In genomic region chr9:88361211-88361909, GRCm38 (mm10) we compare ENCODE assay signal across 9 mouse cellular contexts. TPM values are rescaled to one million over a fixed set of nuclear protein-coding genes. Genes with fewer than 3 reads are reported as not detected.
A peak's percentile ranks its signal among the peaks of the same experiment; 100 is the strongest.
DNase-seq lines count a peak whose midpoint lies in the region; ATAC-seq and TF ChIP-seq lines count a peak whose summit lies in the region.
"Had no signal": no experiment of that assay in that cellular context is flagged by ENCODE, and none has a peak within 500 bp of the region (broad histone marks: within the 10 kb centered on the region; RNA-seq: fewer than 3 reads in every experiment).

No protein-coding gene starts in this region.

- intact Hi-C loops in heart, postnatal 14 days (cut with DNase I), result loop anchor here (5.0 kb wide), 1 partner anchor 34 kb away; the partner anchor contains the start of gene Nt5e

- TF ChIP-seq POLR2A in cerebellum, adult 2 months (IDR thresholded peaks at IDR 0.05; ENCODE audit: borderline replicate concordance, insufficient read depth, low read length), result no peak

- no peak for DNase-seq in hindbrain, embryonic 10.5 days (ENCODE audit: low spot score)
- DNase-seq in adrenal gland, postnatal 14 days, result peak; percentile 62
- DNase-seq in heart, postnatal 14 days, result peak; percentile 44 to 46
- no peak for DNase-seq in MN1 (ENCODE audit: low spot score)
- DNase-seq in right cerebral cortex, adult 2 months (ENCODE audit: low spot score in 2 of 2), result no peak
- no peak for DNase-seq in cerebellum, adult 2 months
- DNase-seq: layer of hippocampus, adult 9-11 months had no signal

- no peak for TF ChIP-seq CTCF in cerebellum, adult 2 months (IDR thresholded peaks at IDR 0.05; ENCODE audit: borderline replicate concordance, insufficient read depth, low read depth, low read length)

- peaks cover 9% of the 10 kb centered on the region for H3K4me1 ChIP-seq in hindbrain, embryonic 16.5 days (ENCODE audit: control insufficient read depth, insufficient read depth, low read depth, low read length)
- H3K4me1 ChIP-seq in hindbrain, embryonic 10.5 days (replicated peaks), result peaks cover 12% of the 10 kb centered on the region; the same call in 1 of the 2 replicates
- 0 out of 2 replicates have a peak, but pooled peaks cover 2% of the 10 kb centered on the region for H3K4me1 ChIP-seq in lung, embryonic 16.5 days (replicated peaks; ENCODE audit: control insufficient read depth, insufficient read depth, low read length)
- H3K4me1 ChIP-seq in cerebellum, adult 2 months (ENCODE audit: control insufficient read depth, insufficient read depth, low read length), result peaks cover 10% of the 10 kb centered on the region

- 75% methylated on average over 14 of the region's 14 CpGs for WGBS in hindbrain, embryonic 16.5 days
- WGBS in hindbrain, embryonic 10.5 days, result 80% methylated on average over 14 of the region's 14 CpGs
- WGBS in lung, embryonic 16.5 days, result 63% methylated on average over 14 of the region's 14 CpGs
- WGBS in cerebellum, adult 2 months, result 71% methylated on average over 14 of the region's 14 CpGs

- H3K9ac ChIP-seq in hindbrain, embryonic 16.5 days (ENCODE audit: low read depth, low read length), result no peak overlapping the region
- no peak overlapping the region for H3K9ac ChIP-seq in lung, embryonic 16.5 days (ENCODE audit: low read length)

- no peak overlapping the region for H3K4me2 ChIP-seq in hindbrain, embryonic 16.5 days (ENCODE audit: low read length)
- H3K4me2 ChIP-seq in lung, embryonic 16.5 days (ENCODE audit: low read depth, low read length), result no peak overlapping the region

- H3K27me3 ChIP-seq in hindbrain, embryonic 16.5 days (replicated peaks; ENCODE audit: control insufficient read depth, insufficient read depth, low read length), result no peaks in the 10 kb centered on the region
- no peaks in the 10 kb centered on the region for H3K27me3 ChIP-seq in hindbrain, embryonic 10.5 days (ENCODE audit: insufficient read depth, poor library complexity, severe bottlenecking)
- no peaks in the 10 kb centered on the region for H3K27me3 ChIP-seq in lung, embryonic 16.5 days (ENCODE audit: control insufficient read depth, insufficient read depth, low read depth, low read length)
- no peaks in the 10 kb centered on the region for H3K27me3 ChIP-seq in cerebellum, adult 2 months (ENCODE audit: control insufficient read depth, insufficient read depth, low read length)

- ATAC-seq in hindbrain, embryonic 16.5 days, result 0 out of 2 replicates have a peak, but pooled peaks have one; percentile 2
- no peak for ATAC-seq in lung, embryonic 16.5 days (ENCODE audit: low read depth)

- H3K4me3 ChIP-seq in hindbrain, embryonic 16.5 days (ENCODE audit: low read length), result no peak overlapping the region
- H3K4me3 ChIP-seq in hindbrain, embryonic 10.5 days, result no peak overlapping the region
- no peak overlapping the region for H3K4me3 ChIP-seq in lung, embryonic 16.5 days (ENCODE audit: low read length)
- no peak overlapping the region for H3K4me3 ChIP-seq in cerebellum, adult 2 months (replicated peaks; ENCODE audit: insufficient read depth, low read depth, low read length)

- no peak overlapping the region for H3K27ac ChIP-seq in hindbrain, embryonic 16.5 days (ENCODE audit: low read depth, low read length)
- no peak overlapping the region for H3K27ac ChIP-seq in hindbrain, embryonic 10.5 days
- H3K27ac ChIP-seq in lung, embryonic 16.5 days (ENCODE audit: low read length), result peak overlapping the region; percentile 4; the same call in 1 of the 2 replicates
- no peak overlapping the region for H3K27ac ChIP-seq in cerebellum, adult 2 months (ENCODE audit: insufficient read depth, low read length)

- H3K9me3 ChIP-seq in hindbrain, embryonic 16.5 days (ENCODE audit: control insufficient read depth, low read length), result no peaks in the 10 kb centered on the region
- no peaks in the 10 kb centered on the region for H3K9me3 ChIP-seq in hindbrain, embryonic 10.5 days
- H3K9me3 ChIP-seq in lung, embryonic 16.5 days (ENCODE audit: control insufficient read depth, low read length), result no peaks in the 10 kb centered on the region

- no peaks in the 10 kb centered on the region for H3K36me3 ChIP-seq in hindbrain, embryonic 16.5 days (ENCODE audit: control insufficient read depth, insufficient read depth, low read length)
- no peaks in the 10 kb centered on the region for H3K36me3 ChIP-seq in hindbrain, embryonic 10.5 days
- H3K36me3 ChIP-seq in lung, embryonic 16.5 days (ENCODE audit: control insufficient read depth, insufficient read depth, low read length), result no peaks in the 10 kb centered on the region

RNA-seq across cellular contexts. Expression of gene Nt5e, which starts 34.4 kb away (rescaled TPM):
- polyA plus RNA-seq in hindbrain, embryonic 16.5 days (2015; fragmentation: Nextera tagmentation; extraction: Ambion mirVana), result 1.3 and 2.1 TPM in 2 replicates
- 0.95 and 1.3 TPM in 2 replicates for polyA plus RNA-seq in hindbrain, embryonic 10.5 days (2016; fragmentation: Nextera tagmentation; extraction: Ambion mirVana)
- total RNA-seq in adrenal gland, postnatal 14 days (2021), result 15.7 and 15.9 TPM in 2 replicates
- 10 to 100 TPM; 15.1 to 15.5 TPM for total RNA-seq in heart, postnatal 14 days (2021)
- 3.3 and 3.4 TPM in 2 replicates for polyA plus RNA-seq in lung, embryonic 16.5 days (2015; fragmentation: Nextera tagmentation; extraction: Ambion mirVana)
- polyA plus RNA-seq in cerebellum, adult 2 months (2012; rRNA removed), result 3.8 and 4.6 TPM in 2 replicates

Comparison
In these comparisons a context has a peak if more than half of its experiments do, and no peak if none do; other contexts are left out.
1. DNase-seq: peak in adrenal gland, postnatal 14 days (single experiment) and heart, postnatal 14 days (2 of 2); none in hindbrain, embryonic 10.5 days (single experiment), MN1 (single experiment), right cerebral cortex, adult 2 months (0 of 2) and cerebellum, adult 2 months (0 of 2).